Mouse (Mus musculus): ENCODE data around the gene Slc38a3.

Slc38a3 gene

DNA sequence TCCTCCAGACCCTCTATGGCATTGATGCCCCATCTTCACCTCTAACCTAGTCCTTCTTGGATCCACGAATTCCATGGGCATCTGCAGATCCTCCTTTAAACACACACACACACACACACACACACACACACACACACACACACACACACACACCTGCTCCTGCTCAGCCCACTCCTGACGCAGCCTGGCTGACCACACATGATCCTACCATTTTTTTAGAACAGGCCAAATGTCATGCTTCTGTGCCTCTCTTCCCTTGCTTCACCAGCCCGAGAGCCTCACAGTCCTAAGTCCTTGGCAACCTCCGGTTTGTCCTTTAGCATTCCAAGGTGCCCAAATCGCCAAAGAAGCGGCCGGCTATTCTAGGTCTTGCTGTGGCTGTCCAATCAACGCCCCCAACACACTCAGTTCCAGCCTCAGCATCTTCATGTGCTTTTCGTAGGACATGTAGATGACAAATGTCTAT lies at the start of gene Slc38a3:
TSS of gene Slc38a3 (minus strand) at position 51 of the 466 bp plus-strand sequence.
- no peak for DNase-seq (ENCODE audit: extremely low read depth, low read depth, low spot score)

GRCm38 (mm10) chr9:107716951-107717350 lies 47.6 kb upstream of the Slc38a3 start:
- DNase-seq (ENCODE audit: extremely low read depth, low read depth, low spot score), result no peak

DNA sequence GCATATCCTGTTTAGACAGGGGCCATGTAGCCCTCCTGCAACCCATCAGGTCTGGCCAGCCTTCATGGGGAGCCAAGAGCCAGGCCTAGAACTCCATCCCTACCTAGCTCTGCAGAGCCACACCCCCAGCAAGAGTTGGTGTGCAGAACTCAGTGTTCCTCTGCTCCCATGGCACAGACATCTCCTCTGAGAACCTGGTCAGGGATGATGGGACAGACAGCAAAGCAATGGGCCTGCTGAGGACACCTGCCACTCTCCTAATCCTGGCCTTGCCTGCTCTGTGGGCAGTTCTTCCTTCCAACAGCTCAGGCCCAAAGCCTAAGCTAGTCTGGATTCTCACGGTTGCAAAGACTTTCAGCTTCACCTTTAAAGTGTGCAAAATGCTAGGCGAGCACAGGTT lies 46.3 kb upstream of the Slc38a3 start:
- no peak for DNase-seq (ENCODE audit: extremely low read depth, low read depth, low spot score)

DNA sequence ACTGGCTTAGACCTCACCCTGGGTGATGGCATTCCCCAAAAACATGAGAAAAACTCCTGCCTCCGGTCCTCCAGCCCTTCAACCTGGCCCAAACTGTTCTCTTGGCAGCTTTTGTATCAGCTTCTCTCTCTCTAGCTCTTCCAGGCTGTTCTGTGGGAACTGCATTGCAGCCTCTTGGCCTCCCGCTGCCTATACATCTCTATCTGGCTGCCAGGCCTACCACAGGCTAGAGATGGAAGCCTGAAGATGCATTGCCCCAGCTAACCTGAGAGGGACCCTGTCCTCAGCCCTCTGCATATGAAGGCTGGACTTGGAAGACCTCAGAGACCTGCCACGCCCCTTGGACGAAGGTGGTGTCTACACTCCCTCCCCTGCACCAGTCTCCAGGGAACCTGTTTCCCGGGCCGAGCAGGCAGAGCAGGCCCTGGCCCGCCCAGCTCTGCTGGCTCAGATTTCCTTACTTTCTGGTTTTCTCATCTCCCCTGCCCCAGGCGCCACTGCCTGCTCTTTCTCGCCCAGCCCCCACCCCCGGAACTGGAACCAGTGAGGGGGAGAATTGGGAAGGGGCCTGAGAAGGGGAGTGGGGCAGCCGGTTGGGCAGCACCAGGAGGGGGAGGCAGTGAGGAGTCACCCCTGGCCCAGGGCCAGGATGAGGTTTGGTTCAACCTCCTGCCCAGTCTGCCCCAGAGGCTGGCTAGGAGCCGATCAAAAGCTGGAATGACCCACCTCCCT lies 45.1 kb upstream of the Slc38a3 start:
- no peak for DNase-seq (ENCODE audit: extremely low read depth, low read depth, low spot score)

DNA sequence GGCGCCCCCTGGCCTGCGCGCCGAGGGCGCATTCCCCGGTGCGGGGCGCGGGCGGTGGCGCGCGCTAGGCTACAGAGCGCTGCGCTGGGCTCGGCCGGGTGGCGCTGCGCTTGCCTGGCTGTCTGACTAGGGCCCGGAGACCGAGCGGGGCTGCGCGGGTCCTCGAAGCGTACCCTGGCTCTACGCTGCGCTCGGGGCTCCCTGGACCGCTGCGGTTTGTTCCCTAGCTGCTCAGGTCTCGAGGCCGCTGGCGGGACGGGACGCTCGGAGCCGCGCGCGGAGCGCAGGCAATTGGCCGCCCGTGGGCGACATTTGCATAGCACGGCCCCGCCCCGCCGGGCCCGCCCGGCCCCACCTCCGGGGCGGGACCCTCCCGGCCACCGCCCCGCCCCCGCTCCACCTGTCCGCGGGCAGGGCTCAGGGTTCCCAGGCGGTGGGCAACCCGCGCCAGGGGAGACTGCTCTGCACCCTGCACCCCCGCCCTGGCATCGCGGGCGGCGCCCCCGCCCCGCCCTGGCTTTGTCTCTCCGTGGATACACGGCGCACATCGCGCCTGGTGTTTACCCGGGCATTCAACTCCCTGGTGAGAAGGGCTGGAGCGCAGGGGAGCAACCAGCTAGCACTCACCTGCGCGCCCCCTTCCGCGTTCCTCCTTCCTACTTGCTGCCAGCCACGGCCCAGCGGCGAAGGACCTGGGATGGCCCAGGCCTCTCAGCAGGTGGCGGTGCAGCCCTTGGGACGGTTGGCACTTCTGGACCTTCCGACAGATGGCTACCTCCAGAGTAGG lies 40.6 kb upstream of the Slc38a3 start, which contains the start of gene Sema3f:
TSS of gene Sema3f (minus strand) at position 779 of the 787 bp plus-strand sequence.
- DNase-seq (ENCODE audit: extremely low read depth, low read depth, low spot score), result no peak

- DNase-seq (ENCODE audit: extremely low read depth, low read depth, low spot score), result no peak
Measured at GRCm38 (mm10) chr9:107709096-107709696, 39.9 kb upstream of the Slc38a3 start.

- DNase-seq (ENCODE audit: extremely low read depth, low read depth, low spot score), result no peak
Measured at GRCm38 (mm10) chr9:107708439-107709095, 39.2 kb upstream of the Slc38a3 start.

DNA sequence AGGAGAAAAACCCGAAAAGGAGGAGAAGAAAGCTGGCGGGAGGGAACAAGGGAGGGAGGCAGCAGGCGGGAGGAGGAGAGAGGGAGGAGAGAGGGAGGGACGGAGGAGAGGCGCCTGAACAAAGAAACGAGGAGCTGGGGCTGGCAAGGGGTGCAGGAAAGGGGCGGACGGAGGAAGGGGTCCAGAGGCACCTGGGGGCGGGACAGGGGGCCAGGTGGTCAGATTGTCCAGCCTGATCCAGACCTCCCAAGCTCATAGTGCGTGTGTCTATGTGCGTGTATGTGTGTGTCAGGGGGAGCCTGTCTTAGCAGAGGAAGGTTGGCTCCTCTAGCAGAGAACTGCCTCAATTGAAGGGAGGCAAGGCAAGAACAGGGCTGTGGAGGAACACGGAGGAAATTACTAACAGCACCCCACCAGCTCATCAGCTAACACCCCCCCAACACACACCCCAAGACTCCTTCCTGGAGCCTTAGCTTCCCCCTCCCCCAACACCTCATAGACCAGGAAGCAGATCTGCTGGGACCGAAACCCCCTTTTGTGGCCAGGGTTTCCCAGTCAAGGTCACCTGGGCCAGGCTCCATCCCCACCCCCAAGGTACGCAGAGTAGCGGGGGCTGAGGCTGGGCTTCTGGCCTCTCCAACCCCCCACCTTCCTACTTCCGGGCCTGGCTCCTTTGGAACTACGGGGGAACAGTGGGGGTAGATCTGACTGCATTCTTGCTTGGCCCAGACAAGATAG lies 38.5 kb upstream of the Slc38a3 start:
- DNase-seq (ENCODE audit: extremely low read depth, low read depth, low spot score), result no peak

DNA sequence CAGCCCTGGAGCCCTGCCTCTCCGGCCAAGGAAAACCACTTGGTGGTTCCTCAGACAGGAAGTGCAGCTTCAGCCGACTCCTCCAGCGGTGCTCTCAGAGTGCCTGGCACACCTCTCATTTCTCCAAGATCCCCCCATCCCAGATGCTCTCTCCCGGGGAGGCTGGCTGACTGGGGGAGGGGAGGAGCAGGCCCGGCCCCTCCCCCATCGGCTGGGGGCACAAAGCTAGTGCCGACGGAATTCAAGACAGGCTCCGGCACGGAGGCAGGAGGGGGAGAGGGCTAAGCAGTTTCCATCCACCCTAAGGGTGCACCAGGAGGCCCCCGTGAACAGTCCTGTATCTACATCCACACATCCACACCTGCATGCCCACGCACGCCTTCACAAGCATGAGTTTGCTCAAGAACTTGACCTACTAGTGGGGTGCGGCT lies 37.5 kb upstream of the Slc38a3 start:
- DNase-seq (ENCODE audit: extremely low read depth, low read depth, low spot score), result no peak

DNA sequence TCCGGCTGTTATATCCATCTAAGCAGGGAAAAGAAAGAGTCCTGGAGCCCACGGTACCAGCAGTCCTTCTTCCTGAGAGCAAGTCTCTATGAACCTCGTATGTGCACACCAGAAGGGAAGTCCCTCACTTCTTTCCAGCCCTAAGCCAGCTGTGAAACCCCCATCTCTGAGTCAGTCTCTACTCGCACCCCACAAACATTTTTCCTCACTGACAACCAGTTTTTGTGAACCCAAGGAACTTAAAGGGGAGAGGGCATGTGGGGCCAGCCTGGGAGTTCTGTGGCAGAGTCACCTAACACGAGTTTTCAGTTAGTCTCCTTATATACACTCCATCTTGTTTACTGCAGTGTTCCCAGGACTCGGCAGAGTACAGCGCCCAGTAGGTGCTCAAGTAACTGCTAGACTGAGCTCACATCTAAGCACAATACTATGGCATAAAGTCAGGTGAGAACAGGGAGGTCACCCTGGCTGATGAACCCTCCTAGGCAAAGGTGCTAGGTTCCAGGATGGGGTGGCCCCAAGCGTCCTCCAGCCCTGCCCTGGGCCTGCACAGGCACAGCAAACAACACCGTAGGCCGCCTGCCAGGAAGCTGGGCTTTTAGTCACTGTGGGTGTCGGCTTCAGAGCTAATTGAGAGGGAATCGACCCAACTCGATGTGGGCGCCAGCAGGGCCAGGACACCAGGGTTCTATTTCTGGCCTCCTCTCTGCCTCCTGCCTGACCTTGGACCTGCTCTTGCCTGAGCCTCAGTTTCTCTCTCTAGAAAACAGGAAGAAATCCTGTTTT lies 34.2 kb upstream of the Slc38a3 start:
- no peak for DNase-seq (ENCODE audit: extremely low read depth, low read depth, low spot score)

- DNase-seq (ENCODE audit: extremely low read depth, low read depth, low spot score), result no peak
Measured at GRCm38 (mm10) chr9:107702606-107703185, 33.4 kb upstream of the Slc38a3 start.

DNA sequence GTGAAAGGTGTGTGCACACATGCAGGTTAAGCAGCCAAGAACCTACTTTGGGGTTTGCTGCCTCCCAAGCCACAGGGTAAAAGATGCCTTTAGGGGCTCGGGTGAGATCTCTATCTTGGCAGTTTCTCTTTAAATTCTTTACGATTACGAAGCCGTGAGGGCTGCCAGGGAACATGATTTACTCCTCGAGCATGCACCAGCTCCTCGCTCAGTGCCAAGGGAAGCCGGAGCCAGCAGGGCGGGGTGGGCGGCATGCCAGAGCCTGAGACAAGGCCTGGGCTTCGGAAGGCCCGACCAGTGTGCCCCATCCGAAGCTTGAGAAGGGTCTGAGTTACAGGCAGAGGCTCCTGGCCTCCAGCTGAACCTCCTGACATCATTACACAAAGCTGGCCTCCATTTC lies 32.3 kb upstream of the Slc38a3 start:
- peak; percentile 92 for DNase-seq (ENCODE audit: extremely low read depth, low read depth, low spot score)

- no peak for DNase-seq (ENCODE audit: extremely low read depth, low read depth, low spot score)
Measured at GRCm38 (mm10) chr9:107700114-107700571, 30.8 kb upstream of the Slc38a3 start.

DNA sequence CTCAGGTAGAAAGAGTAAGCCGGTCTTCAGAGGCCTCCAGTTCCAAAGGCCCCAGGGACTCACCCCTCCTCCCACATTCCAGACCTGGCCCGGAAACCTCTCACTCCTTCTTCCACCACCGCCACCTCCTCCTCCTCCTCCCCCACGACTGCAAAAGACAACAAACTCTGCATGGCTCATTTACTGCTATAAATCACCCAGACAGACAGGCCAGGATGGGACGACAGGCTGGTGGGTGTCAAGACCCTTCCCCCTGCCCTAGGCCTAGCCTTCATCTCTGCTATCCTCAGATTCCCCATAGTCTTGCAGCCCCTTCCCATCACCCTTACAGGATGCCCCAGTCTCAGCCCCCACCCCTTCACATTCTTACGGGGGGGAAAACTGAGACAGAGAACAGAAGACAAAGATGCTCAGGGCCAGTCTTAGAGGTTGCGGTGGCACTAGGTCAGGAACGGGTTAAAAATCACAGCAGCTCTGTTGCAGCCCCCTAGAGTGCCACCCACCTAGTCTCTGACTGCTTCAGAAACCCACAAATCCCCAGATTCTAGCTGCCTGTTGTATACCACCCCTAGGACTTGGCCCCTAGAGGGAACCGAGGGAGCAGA lies 30.1 kb upstream of the Slc38a3 start:
- DNase-seq (ENCODE audit: extremely low read depth, low read depth, low spot score), result no peak

DNA sequence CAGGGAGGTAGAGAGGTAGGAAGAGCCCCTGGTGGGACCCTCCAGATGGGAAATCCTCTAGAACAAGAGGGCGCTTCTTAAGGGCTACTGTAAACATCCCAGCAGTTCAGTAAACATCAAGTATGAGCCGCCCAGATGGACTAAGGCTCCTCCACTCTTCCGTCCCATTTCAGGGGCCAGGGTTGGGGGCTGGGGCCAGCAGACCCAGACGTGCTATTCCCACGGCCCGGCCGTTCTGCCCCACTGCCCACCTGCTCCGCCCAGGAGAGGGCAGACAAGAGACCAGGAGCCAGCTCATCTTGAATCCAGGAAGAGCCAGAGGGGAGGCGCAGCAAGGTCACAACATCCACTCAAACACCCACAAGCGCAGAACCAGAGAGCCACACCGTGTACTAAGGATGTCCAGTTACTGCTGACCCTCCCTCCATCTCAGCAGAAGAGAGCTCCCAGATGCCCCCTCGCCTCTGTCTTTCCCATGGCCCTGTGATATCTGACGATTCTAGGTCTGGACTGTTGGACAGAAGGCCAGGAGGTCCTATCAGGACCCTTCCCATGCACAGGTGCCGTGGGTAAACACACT lies 29.4 kb upstream of the Slc38a3 start:
- no peak for DNase-seq (ENCODE audit: extremely low read depth, low read depth, low spot score)

- no peak for DNase-seq (ENCODE audit: extremely low read depth, low read depth, low spot score)
Measured at GRCm38 (mm10) chr9:107697811-107698521, 28.6 kb upstream of the Slc38a3 start.

DNA sequence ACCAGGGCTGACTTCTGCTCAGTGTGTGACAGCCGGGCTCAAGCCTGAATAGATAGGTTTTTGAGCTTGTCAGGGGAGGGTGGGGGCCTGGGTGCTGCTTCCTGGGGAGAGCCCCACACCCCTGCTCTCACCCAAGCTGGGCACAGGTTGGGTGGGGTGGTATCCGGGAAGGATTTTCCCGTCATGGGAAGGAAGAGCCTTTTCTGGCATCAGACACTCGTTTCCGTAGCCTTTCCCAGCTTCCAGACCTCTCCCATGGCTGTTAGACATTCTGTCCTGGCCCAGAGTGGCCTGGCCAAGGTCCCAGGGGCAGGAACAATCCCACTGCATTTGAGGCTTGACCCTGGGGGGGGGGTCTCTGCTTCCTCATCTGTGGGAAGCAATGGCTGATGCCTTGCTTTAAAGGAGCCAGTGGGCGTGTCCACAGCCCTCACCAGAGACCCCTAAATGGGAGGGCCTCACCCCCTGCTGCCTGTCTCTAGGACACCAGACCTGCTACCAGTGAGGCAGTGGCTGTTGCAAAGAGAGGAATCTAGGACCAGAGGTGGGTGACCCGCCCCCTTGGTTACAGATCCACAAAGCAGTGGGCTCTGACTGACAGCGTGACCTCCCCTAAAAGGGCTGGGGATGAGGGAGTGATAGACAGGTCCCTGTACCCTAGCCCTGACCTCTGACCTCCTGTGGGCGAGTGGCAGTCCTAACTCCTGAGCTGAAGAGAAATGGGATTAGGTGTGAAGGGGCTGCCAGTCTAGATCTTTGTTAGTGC lies 27.7 kb upstream of the Slc38a3 start:
- no peak for DNase-seq (ENCODE audit: extremely low read depth, low read depth, low spot score)

All from fat pad, adult 2 months (tissue).